Mouse (Mus musculus): ENCODE measurements around the gene Fgb. TPM values are rescaled to one million over a fixed set of nuclear protein-coding genes. Genes with fewer than 3 reads are reported as not detected.

Gene Fgb
- total and polyA plus RNA-seq, 3 experiments, result not detected

GRCm38 (mm10) chr3:83004801-83005200 is 44.9 kb downstream of the Fgb start:
- Histone ChIP-seq H3K27ac (ENCODE audit: insufficient read depth, low read depth) (no peak overlapping the region), H3K4me2 (ENCODE audit: insufficient read depth, low read depth, poor library complexity, severe bottlenecking) (no peak overlapping the region), H3K27me3 (replicated peaks) (no peaks in the 10 kb centered on the region), H3K4me1 (ENCODE audit: control insufficient read depth in 1 of 2, insufficient read depth in 2 of 2) (no peaks in the 10 kb centered on the region), H3K4me3 (replicated peaks in 1 of 3; ENCODE audit: low read depth in 2 of 3, low read length in 2 of 3, poor library complexity in 1 of 3) (no peak overlapping the region), H3K9ac (ENCODE audit: insufficient read depth, low read depth) (no peak overlapping the region), H3K79me2 (replicated peaks; ENCODE audit: control insufficient read depth, extremely low read depth, insufficient read depth, poor library complexity, severe bottlenecking) (no peaks in the 10 kb centered on the region), H3K36me3 (replicated peaks in 1 of 2; ENCODE audit: control insufficient read depth in 1 of 2, insufficient read depth in 1 of 2, low read length in 1 of 2) (no peaks in the 10 kb centered on the region), H3K9me3 (replicated peaks; ENCODE audit: low read length) (no peaks in the 10 kb centered on the region)
- dilution Hi-C loops (cut with MboI; ENCODE audit: extremely low pct_ligation_motif_present, extremely low pct_unique_long_range_greater_than_20kb, low sequenced_read_pairs) (no loop called here), in situ Hi-C loops (cut with MboI; ENCODE audit: low pct_ligation_motif_present, low pct_unique_long_range_greater_than_20kb, low sequenced_read_pairs) (loop anchor here (5.0 kb wide), 1 partner anchor 48 kb away; no protein-coding TSS in a partner anchor)
- no peak for DNase-seq (ENCODE audit: extremely low read depth)
- TF ChIP-seq NELFE (IDR thresholded peaks at IDR 0.05; ENCODE audit: low read depth, low read length), result no peak
- TF ChIP-seq MAZ (IDR thresholded peaks at IDR 0.05; ENCODE audit: low read depth, low read length), result no peak
- TF ChIP-seq TBP (conservative IDR thresholded peaks at IDR 0.05; ENCODE audit: low read depth, low read length), result no peak

- DNase-seq (ENCODE audit: extremely low read depth), result no peak
- H3K9me3 ChIP-seq (replicated peaks; ENCODE audit: low read length), result no peaks in the 10 kb centered on the region
- H3K4me2 ChIP-seq (ENCODE audit: insufficient read depth, low read depth, poor library complexity, severe bottlenecking), result no peak overlapping the region
- H3K4me3 ChIP-seq (replicated peaks in 1 of 3; ENCODE audit: low read depth in 2 of 3, low read length in 2 of 3, poor library complexity in 1 of 3), result no peak overlapping the region
- H3K27ac ChIP-seq (ENCODE audit: insufficient read depth, low read depth), result no peak overlapping the region
- no peaks in the 10 kb centered on the region for H3K79me2 ChIP-seq (replicated peaks; ENCODE audit: control insufficient read depth, extremely low read depth, insufficient read depth, poor library complexity, severe bottlenecking)
- no peak overlapping the region for H3K9ac ChIP-seq (ENCODE audit: insufficient read depth, low read depth)
- TF ChIP-seq E2F4 (IDR thresholded peaks at IDR 0.05; ENCODE audit: insufficient replicate concordance, low read depth, low read length) (no peak), MEF2A (IDR thresholded peaks at IDR 0.05; ENCODE audit: borderline replicate concordance, low read depth, low read length) (no peak), ZKSCAN1 (IDR thresholded peaks at IDR 0.05; ENCODE audit: borderline replicate concordance, low read depth, low read length) (no peak), IRF4 (IDR thresholded peaks at IDR 0.05; ENCODE audit: low read depth, low read length) (no peak), MAX (IDR thresholded peaks at IDR 0.05; ENCODE audit: low read length) (no peak), CHD1 (IDR thresholded peaks at IDR 0.05; ENCODE audit: low read depth, low read length) (no peak), MYC (IDR thresholded peaks at IDR 0.05; ENCODE audit: low read depth, low read length) (no peak), NELFE (IDR thresholded peaks at IDR 0.05; ENCODE audit: low read depth, low read length) (no peak), POLR2AphosphoS2 (IDR thresholded peaks at IDR 0.05; ENCODE audit: low read depth, low read length) (no peak), TCF12 (IDR thresholded peaks at IDR 0.05; ENCODE audit: low read depth, low read length) (no peak), NRF1 (IDR thresholded peaks at IDR 0.05; ENCODE audit: low read depth, low read length) (no peak), ZC3H11A (IDR thresholded peaks at IDR 0.05; ENCODE audit: low read depth, low read length) (no peak), GABPA (IDR thresholded peaks at IDR 0.05; ENCODE audit: insufficient replicate concordance, low read depth, low read length) (no peak)
- no peaks in the 10 kb centered on the region for H3K27me3 ChIP-seq (replicated peaks)
- dilution Hi-C loops (cut with MboI; ENCODE audit: extremely low pct_ligation_motif_present, extremely low pct_unique_long_range_greater_than_20kb, low sequenced_read_pairs) (no loop called here), in situ Hi-C loops (cut with MboI; ENCODE audit: low pct_ligation_motif_present, low pct_unique_long_range_greater_than_20kb, low sequenced_read_pairs) (loop anchor here (5.0 kb wide), 1 partner anchor 49 kb away; no protein-coding TSS in a partner anchor)
- no peaks in the 10 kb centered on the region for H3K4me1 ChIP-seq (ENCODE audit: control insufficient read depth in 1 of 2, insufficient read depth in 2 of 2)
- H3K36me3 ChIP-seq (replicated peaks in 1 of 2; ENCODE audit: control insufficient read depth in 1 of 2, insufficient read depth in 1 of 2, low read length in 1 of 2), result no peaks in the 10 kb centered on the region
Observed at GRCm38 (mm10) chr3:83003068-83003467, 46.6 kb downstream of the Fgb start.
